Mouse (Mus musculus): ENCODE results near the gene Glyr1. TPM values are rescaled to one million over a fixed set of nuclear protein-coding genes. Genes with fewer than 3 reads are reported as not detected.

Glyr1 gene
- total RNA-seq, 2 experiments from 2014 or later = 35.6 to 37.2 TPM

GRCm38 (mm10) chr16:5013054-5013838 is 36.4 kb downstream of the Glyr1 start, which contains the start of gene Rogdi:
Gene Rogdi, minus strand, starts transcription at chr16:5013553.
- DNase-seq = peak; percentile 98
- intact Hi-C loops (cut with DNase I; ENCODE audit: low total_unique reads) = no loop called here

- intact Hi-C loops (cut with DNase I; ENCODE audit: low total_unique reads) = no loop called here
Measured at GRCm38 (mm10) chr16:5012036-5013005, 37.3 kb downstream of the Glyr1 start.

GRCm38 (mm10) chr16:5011285-5011684 is 38.4 kb downstream of the Glyr1 start:
- intact Hi-C loops (cut with DNase I; ENCODE audit: low total_unique reads) = no loop called here
- DNase-seq = no peak

More at GRCm38 (mm10) chr16:5012036-5013005, 37.3 kb downstream of the Glyr1 start:
- no peak for DNase-seq

DNA sequence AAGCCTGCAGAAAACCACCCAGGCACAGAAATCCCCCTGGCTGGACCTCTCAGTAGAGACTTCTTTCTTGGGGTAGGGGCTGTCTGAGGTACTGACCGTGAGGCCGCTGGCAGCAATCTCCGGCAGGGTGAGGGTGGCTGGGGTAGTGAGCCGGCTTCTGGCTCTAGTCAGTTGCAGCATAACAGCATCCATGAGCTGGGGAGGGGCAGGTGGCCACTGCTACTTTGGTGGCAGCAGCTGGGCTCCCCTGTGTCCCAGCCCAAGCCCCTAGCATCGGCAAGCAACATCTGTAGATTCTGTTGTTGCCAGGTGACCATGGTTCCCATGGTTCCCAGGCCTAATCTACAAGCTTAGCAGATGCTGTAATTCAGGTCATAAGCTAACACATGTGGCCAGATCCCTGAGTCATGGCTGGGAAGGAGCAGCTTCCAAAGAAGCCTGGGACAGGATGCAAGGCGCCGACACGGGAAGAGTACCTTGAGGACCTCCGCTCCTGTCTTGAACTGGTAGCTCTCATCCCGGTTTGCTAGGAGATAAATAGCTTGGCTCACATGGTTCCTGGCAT is 39.2 kb downstream of the Glyr1 start:
- intact Hi-C loops (cut with DNase I; ENCODE audit: low total_unique reads) = no loop called here
- DNase-seq = no peak

GRCm38 (mm10) chr16:5008076-5008475 is 41.6 kb downstream of the Glyr1 start:
- no peak for DNase-seq
- intact Hi-C loops (cut with DNase I; ENCODE audit: low total_unique reads) = no loop called here

DNA sequence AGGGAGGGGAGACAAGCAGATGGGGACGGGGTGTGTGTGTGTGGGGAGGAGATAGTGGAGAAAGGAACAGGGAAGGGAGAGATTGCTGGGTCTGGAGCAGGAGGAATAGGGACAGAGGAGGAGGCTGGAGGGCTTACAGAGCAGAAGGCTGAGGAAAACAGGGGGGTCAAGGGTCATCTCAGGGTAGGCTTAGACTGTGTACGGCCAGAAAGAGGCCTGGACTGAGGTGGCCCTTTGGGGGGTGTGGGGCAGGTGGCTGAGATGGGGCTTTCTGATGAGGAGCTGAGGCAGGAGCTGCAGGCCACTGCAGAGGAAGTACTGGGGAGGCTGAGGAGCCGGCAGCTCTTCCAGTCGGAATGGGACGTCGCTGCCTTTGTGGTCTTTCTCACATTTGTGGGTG is 42.2 kb downstream of the Glyr1 start:
- DNase-seq = no peak
- intact Hi-C loops (cut with DNase I; ENCODE audit: low total_unique reads) = no loop called here

GRCm38 (mm10) chr16:5007067-5007466 is 42.6 kb downstream of the Glyr1 start, which contains the start of gene Smim22:
Gene Smim22, plus strand, starts transcription at chr16:5007288.
- intact Hi-C loops (cut with DNase I; ENCODE audit: low total_unique reads) = no loop called here
- DNase-seq = no peak

DNA sequence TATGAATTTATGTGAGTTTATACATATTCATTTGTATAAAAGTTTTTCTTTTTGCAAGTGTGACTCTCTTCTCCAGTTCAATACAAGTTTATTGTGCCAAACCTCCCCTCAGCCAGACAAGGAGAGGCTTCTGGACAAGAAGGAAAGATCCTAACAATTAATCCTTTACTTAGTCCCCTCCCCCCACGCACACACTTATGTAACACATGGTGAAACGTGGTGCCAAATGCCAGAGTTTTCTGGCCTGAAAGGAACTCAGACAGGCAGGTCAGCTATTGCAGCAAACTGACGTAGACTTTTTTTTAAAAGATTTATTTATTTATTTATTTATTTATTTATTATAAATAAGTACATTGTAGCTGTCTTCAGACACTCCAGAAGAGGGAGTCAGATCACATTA is 49.1 kb downstream of the Glyr1 start:
- intact Hi-C loops (cut with DNase I; ENCODE audit: low total_unique reads) = no loop called here
- DNase-seq = no peak

DNA sequence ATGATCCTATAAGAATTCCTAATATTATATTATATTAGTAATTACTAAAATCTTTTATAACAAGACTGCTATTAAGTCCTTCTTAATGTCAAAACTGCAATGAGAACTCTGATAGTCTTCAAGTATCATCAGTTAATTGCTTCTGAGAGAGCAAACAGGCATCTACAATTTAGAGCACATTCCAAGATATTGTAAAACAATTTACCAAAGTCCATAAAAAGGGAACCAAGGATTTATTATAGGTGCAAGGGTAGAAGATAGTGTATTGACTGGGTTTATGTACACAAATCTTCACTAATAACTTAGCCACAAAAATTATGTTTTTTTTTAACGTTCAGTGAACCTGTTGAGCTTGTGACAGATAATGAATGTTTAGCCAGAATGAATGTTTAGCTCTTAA is 50.7 kb downstream of the Glyr1 start:
- intact Hi-C loops (cut with DNase I; ENCODE audit: low total_unique reads) = no loop called here
- no peak for DNase-seq

DNA sequence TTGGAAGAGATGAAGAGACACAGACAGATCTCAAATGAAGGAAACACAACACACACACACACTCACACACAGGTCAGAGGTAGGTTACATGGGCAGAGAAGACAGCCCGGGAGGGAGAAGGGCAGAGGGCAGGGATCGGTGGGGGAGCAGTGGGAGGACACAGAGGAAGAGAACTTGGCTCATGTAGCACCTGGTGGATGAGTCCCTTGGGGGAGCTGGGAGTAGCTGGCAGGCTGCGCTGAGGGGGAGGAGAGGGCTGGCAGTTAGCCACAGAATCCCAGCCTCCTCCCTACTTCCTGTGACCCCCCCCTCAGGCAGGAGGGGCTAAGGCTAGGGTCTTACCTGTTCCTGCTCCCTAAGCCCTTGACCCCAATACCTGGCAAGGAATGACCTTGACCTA is 52.1 kb downstream of the Glyr1 start, which contains the start of gene Sept12:
Sept12 (minus strand) TSS at position 300 of the 400 bp plus-strand sequence.
- intact Hi-C loops (cut with DNase I; ENCODE audit: low total_unique reads) = no loop called here
- DNase-seq = no peak

DNA sequence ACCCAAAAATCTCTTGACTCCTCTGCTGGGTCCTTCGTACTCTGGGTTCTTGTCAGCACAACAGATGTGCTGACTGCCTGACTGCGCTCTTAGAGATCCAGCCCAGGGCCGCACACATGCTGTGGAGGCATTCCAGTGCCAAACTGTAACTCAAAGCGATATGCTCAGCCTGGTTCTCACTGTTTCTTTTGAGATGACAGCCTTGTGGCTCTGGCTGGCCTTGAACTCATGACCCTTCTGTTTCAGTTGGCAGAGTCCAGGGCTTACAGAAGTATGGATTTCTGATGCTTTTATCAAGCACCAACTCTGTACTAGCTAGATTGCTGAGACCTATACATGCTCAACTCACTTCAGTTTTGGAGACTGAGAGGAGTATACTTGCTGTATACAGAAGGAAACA is 56.4 kb downstream of the Glyr1 start:
- intact Hi-C loops (cut with DNase I; ENCODE audit: low total_unique reads) = no loop called here
- DNase-seq = no peak

GRCm38 (mm10) chr16:4984717-4985116 is 64.9 kb downstream of the Glyr1 start:
- intact Hi-C loops (cut with DNase I; ENCODE audit: low total_unique reads) = loop anchor here (5.0 kb wide), 1 partner anchor 158 kb away; no protein-coding TSS in a partner anchor
- no peak for DNase-seq

- intact Hi-C loops (cut with DNase I; ENCODE audit: low total_unique reads) = loop anchor here (5.0 kb wide), 1 partner anchor 162 kb away; no protein-coding TSS in a partner anchor
- no peak for DNase-seq
Measured at GRCm38 (mm10) chr16:4979755-4980380, 69.8 kb downstream of the Glyr1 start.

- intact Hi-C loops (cut with DNase I; ENCODE audit: low total_unique reads) = no loop called here
- DNase-seq = no peak
Measured at GRCm38 (mm10) chr16:4978275-4979051, 71.2 kb downstream of the Glyr1 start.

DNA sequence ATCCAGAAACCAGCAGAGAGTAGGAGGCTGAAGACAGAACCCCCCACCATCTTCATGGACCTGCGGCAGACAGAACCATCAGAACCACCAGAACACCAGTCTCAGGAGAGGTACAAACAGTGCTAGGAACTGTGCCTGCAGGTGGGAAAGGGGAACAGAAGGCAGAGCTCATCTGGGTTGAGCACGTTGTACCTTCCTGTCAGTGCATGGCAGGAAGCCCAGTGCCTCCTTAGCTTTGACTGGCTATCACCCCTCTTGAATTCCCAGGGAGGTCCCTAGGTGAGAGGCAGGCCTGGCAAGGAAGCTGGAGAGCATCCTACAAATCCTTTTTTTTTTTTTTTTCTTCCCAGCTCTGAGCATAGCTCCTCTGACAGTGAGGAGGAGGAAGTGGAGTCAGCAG is 73.5 kb downstream of the Glyr1 start:
- intact Hi-C loops (cut with DNase I; ENCODE audit: low total_unique reads) = no loop called here

DNA sequence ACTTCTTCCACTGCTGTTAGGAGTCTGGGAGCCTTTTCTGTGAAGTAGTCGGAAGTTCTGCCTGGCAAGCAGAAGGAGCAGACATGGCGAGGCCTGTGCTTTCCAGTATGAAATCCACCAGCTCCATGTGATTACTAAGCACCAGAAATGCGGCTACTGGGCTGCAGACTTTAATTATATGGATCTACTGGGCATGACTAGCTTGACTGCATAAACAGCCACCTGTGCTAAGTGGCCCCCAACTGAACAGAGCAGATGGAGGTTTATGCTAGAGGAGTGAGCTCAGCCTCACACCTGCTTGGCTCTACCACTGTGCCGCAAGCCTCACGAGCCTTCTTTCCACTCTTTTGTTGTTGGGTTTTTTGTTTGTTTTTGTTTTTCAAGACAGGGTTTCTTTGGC is 75.1 kb downstream of the Glyr1 start:
- intact Hi-C loops (cut with DNase I; ENCODE audit: low total_unique reads) = no loop called here
- DNase-seq = no peak

More for the DNA sequence above, 73.5 kb downstream of the Glyr1 start:
- no peak for DNase-seq

- DNase-seq = no peak
- intact Hi-C loops (cut with DNase I; ENCODE audit: low total_unique reads) = no loop called here
Measured at GRCm38 (mm10) chr16:4971626-4972025, 78.0 kb downstream of the Glyr1 start.

DNA sequence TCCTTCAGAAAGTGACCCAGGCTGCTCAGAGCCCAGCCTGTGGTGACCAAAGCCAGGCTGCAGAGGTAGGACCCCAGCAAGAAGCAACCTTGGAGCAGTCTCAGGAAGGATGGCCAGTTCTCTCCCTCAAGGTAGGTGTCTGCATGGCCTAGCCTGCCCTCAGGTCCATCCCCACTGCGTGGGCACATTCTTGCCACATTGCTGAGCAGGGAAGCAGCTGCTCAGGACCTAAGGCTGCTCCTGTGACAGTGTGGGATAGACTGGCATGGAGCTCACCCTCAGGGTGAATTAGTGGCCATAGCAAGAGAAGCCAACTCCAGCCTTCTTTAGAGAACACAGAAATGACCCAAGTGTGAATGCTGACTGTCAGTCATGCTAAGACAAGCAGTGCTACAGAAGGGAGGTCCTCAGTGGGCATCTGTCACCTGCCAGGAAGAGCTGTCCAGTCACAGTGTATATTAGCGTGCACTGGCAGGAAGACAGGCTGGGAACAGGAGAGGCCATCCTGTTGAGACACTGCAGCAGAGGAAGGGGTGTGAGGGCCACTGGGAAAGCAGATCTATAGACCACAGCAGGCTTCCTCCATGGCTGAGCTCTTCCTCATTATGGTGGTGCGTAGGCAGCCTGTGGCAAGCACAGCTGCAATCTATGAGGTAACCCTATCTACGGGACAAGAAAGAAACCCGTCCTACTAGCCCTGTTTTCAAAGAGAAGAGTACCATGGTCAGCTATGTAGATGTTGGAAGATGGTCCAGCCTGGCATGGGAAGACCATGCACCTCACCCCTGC is 80.4 kb downstream of the Glyr1 start:
- no peak for DNase-seq
- intact Hi-C loops (cut with DNase I; ENCODE audit: low total_unique reads) = no loop called here

All from gastrocnemius, postnatal 14 days (tissue).